Mouse (Mus musculus): ENCODE measurements at regions not wholly inside any gene's neighbourhood (a gene's known extent, or its start where the extent isn't known, plus 50 kb on each side); places are given as distances from the start of the nearest gene placed in this dataset.

- Histone ChIP-seq H3K27ac (ENCODE audit: low read depth, low read length) (no peak overlapping the region), H3K4me1 (replicated peaks; ENCODE audit: control insufficient read depth, insufficient read depth, low read length) (no peaks in the 10 kb centered on the region), H3K9ac (ENCODE audit: low read depth, low read length) (no peak overlapping the region), H3K9me3 (ENCODE audit: control insufficient read depth) (no peaks in the 10 kb centered on the region), H3K4me2 (replicated peaks; ENCODE audit: low read depth) (no peak overlapping the region), H3K27me3 (replicated peaks; ENCODE audit: control insufficient read depth, insufficient read depth, low read length) (no peaks in the 10 kb centered on the region), H3K36me3 (ENCODE audit: control insufficient read depth, insufficient read depth) (no peaks in the 10 kb centered on the region), H3K4me3 (ENCODE audit: low read depth, low read length) (no peak overlapping the region)
- no peak for ATAC-seq
- WGBS = 62% methylated on average over 7 of the region's 7 CpGs
- no peak for TF ChIP-seq CTCF (IDR thresholded peaks at IDR 0.05; ENCODE audit: low read depth)
Measured at GRCm38 (mm10) chr16:95202126-95202883, 55.1 kb upstream of the Kcnj15 start.

GRCm38 (mm10) chr16:95203026-95203425 is 54.3 kb upstream of the Kcnj15 start:
- no peaks in the 10 kb centered on the region for H3K4me1 ChIP-seq (replicated peaks; ENCODE audit: control insufficient read depth, insufficient read depth, low read length)
- H3K27ac ChIP-seq (ENCODE audit: low read depth, low read length) = no peak overlapping the region
- no peak for ATAC-seq
- H3K9ac ChIP-seq (ENCODE audit: low read depth, low read length) = no peak overlapping the region
- H3K4me2 ChIP-seq (replicated peaks; ENCODE audit: low read depth) = no peak overlapping the region
- H3K9me3 ChIP-seq (ENCODE audit: control insufficient read depth) = no peaks in the 10 kb centered on the region
- TF ChIP-seq CTCF (IDR thresholded peaks at IDR 0.05; ENCODE audit: low read depth) = no peak
- no peaks in the 10 kb centered on the region for H3K27me3 ChIP-seq (replicated peaks; ENCODE audit: control insufficient read depth, insufficient read depth, low read length)
- no peaks in the 10 kb centered on the region for H3K36me3 ChIP-seq (ENCODE audit: control insufficient read depth, insufficient read depth)
- H3K4me3 ChIP-seq (ENCODE audit: low read depth, low read length) = no peak overlapping the region
- 90% methylated on average over 3 of the region's 3 CpGs for WGBS

GRCm38 (mm10) chr16:95203790-95204189 is 53.6 kb upstream of the Kcnj15 start:
- Histone ChIP-seq H3K4me2 (replicated peaks; ENCODE audit: low read depth) (no peak overlapping the region), H3K4me3 (ENCODE audit: low read depth, low read length) (no peak overlapping the region), H3K27me3 (replicated peaks; ENCODE audit: control insufficient read depth, insufficient read depth, low read length) (no peaks in the 10 kb centered on the region), H3K27ac (ENCODE audit: low read depth, low read length) (no peak overlapping the region), H3K9me3 (ENCODE audit: control insufficient read depth) (no peaks in the 10 kb centered on the region), H3K9ac (ENCODE audit: low read depth, low read length) (no peak overlapping the region), H3K36me3 (ENCODE audit: control insufficient read depth, insufficient read depth) (no peaks in the 10 kb centered on the region), H3K4me1 (replicated peaks; ENCODE audit: control insufficient read depth, insufficient read depth, low read length) (no peaks in the 10 kb centered on the region; the same call in 1 of the 2 replicates)
- ATAC-seq = no peak
- no peak for TF ChIP-seq CTCF (IDR thresholded peaks at IDR 0.05; ENCODE audit: low read depth)
- 84% methylated on average over 3 of the region's 3 CpGs for WGBS

- TF ChIP-seq CTCF (IDR thresholded peaks at IDR 0.05; ENCODE audit: low read depth) = no peak
- H3K4me3 ChIP-seq (ENCODE audit: low read depth, low read length) = no peak overlapping the region
- H3K27me3 ChIP-seq (replicated peaks; ENCODE audit: control insufficient read depth, insufficient read depth, low read length) = no peaks in the 10 kb centered on the region
- no peak overlapping the region for H3K9ac ChIP-seq (ENCODE audit: low read depth, low read length)
- H3K9me3 ChIP-seq (ENCODE audit: control insufficient read depth) = no peaks in the 10 kb centered on the region
- H3K36me3 ChIP-seq (ENCODE audit: control insufficient read depth, insufficient read depth) = no peaks in the 10 kb centered on the region
- no peak for ATAC-seq
- no peak overlapping the region for H3K4me2 ChIP-seq (replicated peaks; ENCODE audit: low read depth)
- H3K4me1 ChIP-seq (replicated peaks; ENCODE audit: control insufficient read depth, insufficient read depth, low read length) = no peaks in the 10 kb centered on the region; the same call in 1 of the 2 replicates
- 88% methylated on average over 6 of the region's 6 CpGs for WGBS
- H3K27ac ChIP-seq (ENCODE audit: low read depth, low read length) = no peak overlapping the region
Measured at GRCm38 (mm10) chr16:95204507-95204906, 52.9 kb upstream of the Kcnj15 start.

- Histone ChIP-seq H3K36me3 (ENCODE audit: control insufficient read depth, insufficient read depth) (no peaks in the 10 kb centered on the region), H3K4me1 (replicated peaks; ENCODE audit: control insufficient read depth, insufficient read depth, low read length) (no peaks in the 10 kb centered on the region; the same call in 1 of the 2 replicates), H3K27me3 (replicated peaks; ENCODE audit: control insufficient read depth, insufficient read depth, low read length) (0 out of 2 replicates have a peak, but pooled peaks cover 2% of the 10 kb centered on the region), H3K27ac (ENCODE audit: low read depth, low read length) (no peak overlapping the region), H3K4me2 (replicated peaks; ENCODE audit: low read depth) (no peak overlapping the region), H3K4me3 (ENCODE audit: low read depth, low read length) (no peak overlapping the region), H3K9ac (ENCODE audit: low read depth, low read length) (no peak overlapping the region), H3K9me3 (ENCODE audit: control insufficient read depth) (no peaks in the 10 kb centered on the region)
- TF ChIP-seq CTCF (IDR thresholded peaks at IDR 0.05; ENCODE audit: low read depth) = no peak
- 90% methylated on average over 5 of the region's 5 CpGs for whole genome bisulfite sequencing
- no peak for ATAC-seq
Measured at GRCm38 (mm10) chr16:95206445-95206844, 50.9 kb upstream of the Kcnj15 start.

- no peak for TF ChIP-seq CTCF (IDR thresholded peaks at IDR 0.05; ENCODE audit: low read depth)
- 0 out of 2 replicates have a peak, but pooled peaks cover 2% of the 10 kb centered on the region for H3K27me3 ChIP-seq (replicated peaks; ENCODE audit: control insufficient read depth, insufficient read depth, low read length)
- 77% methylated on average over 6 of the region's 6 CpGs for WGBS
Measured at GRCm38 (mm10) chr16:95207547-95207946, 49.8 kb upstream of the Kcnj15 start.

More at GRCm38 (mm10) chr16:95207547-95207946, 49.8 kb upstream of the Kcnj15 start:
- Histone ChIP-seq H3K36me3 (ENCODE audit: control insufficient read depth, insufficient read depth) (no peaks in the 10 kb centered on the region), H3K27ac (ENCODE audit: low read depth, low read length) (no peak overlapping the region), H3K4me1 (replicated peaks; ENCODE audit: control insufficient read depth, insufficient read depth, low read length) (no peaks in the 10 kb centered on the region; the same call in 1 of the 2 replicates), H3K4me2 (replicated peaks; ENCODE audit: low read depth) (no peak overlapping the region), H3K9me3 (ENCODE audit: control insufficient read depth) (no peaks in the 10 kb centered on the region), H3K9ac (ENCODE audit: low read depth, low read length) (no peak overlapping the region), H3K4me3 (ENCODE audit: low read depth, low read length) (no peak overlapping the region)
- no peak for ATAC-seq

Measured in intestine, postnatal 0 days (tissue).